Mouse (Mus musculus) right cerebral cortex, postnatal 14 days (tissue): Measurements from ENCODE around the gene Iltifb.
"Not testable (repeated sequence)": the region's sequence is repeated elsewhere in the genome, so short reads cannot be mapped to it uniquely, and the experiment has no call there.

ENCODE experiments used
- DNase-seq: peaks from one replicate; pipeline ENCODE4 v3.0.0; 2022

Iltifb gene

DNA sequence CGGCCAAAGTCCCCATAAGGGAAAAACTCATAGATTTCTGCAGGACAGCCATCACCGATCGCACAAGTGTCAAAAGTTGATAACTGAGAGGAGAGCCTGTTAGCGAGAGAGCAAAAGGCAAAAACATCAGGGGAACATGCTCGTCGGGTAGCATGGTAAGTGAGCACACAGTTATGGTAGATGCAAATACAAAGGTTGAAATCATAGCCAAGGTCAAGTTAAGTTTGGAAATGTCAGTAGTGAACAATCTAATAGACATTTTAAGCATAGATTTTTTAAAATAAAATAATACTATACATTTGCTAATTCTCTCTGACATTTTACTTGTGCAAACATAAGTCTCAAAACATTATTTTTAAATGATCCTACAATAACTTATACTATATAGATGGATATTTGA is at the start of gene Iltifb:
TSS of gene Iltifb (minus strand) at position 101 of the 400 bp plus-strand sequence.
- DNase-seq = no peak

GRCm38 (mm10) chr10:118343155-118343554 is 48.3 kb upstream of the Iltifb start, which contains the start of gene Gm9046:
TSS of gene Gm9046 (minus strand) at chr10:118343255.
- DNase-seq = not testable (repeated sequence)

DNA sequence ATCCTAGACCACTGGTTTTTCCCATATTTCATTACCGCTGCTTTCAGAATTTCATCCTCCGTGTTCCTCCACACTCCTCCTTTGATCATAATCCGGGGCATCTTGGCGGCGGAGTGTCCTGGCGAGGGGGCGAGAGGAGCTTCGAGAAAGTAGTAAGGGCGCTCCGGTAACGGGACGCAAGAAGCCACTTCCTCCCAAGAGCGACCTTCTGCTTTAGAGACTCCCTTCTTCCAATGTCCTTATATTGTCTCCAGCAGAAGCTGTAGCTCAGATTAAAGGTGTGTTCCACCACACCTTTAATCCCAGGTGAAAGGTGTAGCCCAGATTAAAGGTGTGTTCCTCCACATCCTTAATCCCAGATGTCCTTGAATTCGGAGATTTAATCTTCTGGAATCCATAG is 42.9 kb upstream of the Iltifb start, which contains the start of gene Gm9045:
TSS of gene Gm9045 (minus strand) at position 101 of the 400 bp plus-strand sequence.
- not testable (repeated sequence) for DNase-seq

DNA sequence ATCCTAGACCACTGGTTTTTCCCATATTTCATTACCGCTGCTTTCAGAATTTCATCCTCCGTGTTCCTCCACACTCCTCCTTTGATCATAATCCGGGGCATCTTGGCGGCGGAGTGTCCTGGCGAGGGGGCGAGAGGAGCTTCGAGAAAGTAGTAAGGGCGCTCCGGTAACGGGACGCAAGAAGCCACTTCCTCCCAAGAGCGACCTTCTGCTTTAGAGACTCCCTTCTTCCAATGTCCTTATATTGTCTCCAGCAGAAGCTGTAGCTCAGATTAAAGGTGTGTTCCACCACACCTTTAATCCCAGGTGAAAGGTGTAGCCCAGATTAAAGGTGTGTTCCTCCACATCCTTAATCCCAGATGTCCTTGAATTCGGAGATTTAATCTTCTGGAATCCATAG is 37.5 kb upstream of the Iltifb start, which contains the start of gene Gm9044:
TSS of gene Gm9044 (minus strand) at position 101 of the 400 bp plus-strand sequence.
- not testable (repeated sequence) for DNase-seq

GRCm38 (mm10) chr10:118326869-118327268 is 32.0 kb upstream of the Iltifb start, which contains the start of gene Gm9040:
TSS of gene Gm9040 (minus strand) at chr10:118326969.
- not testable (repeated sequence) for DNase-seq

GRCm38 (mm10) chr10:118319024-118319423 is 24.2 kb upstream of the Iltifb start:
- no peak for DNase-seq

- not testable (repeated sequence) for DNase-seq
These were observed 7.3 kb upstream of the Iltifb start for GRCm38 (mm10) chr10:118302133-118302532.

DNA sequence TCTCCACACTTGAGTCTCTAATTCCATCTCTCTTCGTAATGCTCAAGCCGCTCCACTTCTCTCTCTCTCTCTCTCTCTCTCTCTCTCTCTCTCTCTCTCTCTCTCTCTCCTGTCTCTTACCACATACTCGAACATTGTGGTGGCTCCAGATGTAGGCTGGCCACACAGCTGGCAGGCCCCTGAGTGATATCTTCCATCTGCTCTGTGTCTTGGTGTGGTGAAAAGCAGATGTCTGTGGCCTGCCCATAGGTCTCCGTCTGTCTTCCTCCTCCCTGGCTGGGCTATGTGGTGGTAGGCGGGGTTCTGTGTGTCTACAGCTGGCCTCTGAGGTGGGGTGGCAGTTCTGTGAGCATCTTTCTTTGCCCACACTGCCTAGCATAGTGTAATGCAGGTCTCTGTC is 11.8 kb downstream of the Iltifb start:
- DNase-seq = not testable (repeated sequence)

- not testable (repeated sequence) for DNase-seq
These were observed 12.3 kb downstream of the Iltifb start for GRCm38 (mm10) chr10:118282565-118282964.

DNA sequence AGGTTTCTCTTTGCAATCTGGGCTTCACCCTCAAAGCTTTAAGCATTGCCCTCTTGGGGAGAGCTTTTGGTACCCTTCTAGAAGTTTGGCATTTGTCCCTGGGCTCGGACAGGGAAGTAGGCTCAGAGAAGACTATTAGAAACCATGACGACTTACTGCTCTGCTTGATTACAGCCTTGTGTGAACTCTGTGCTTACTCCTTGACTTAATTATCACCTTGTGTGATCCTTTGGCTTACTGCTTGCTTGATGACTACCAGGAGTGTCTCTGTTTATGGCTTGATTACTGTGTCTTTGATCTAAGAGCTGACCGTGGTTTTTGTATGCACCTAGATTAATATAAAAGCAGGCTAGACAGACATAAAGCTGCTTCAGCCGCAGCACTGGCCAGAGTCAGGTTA is 16.8 kb downstream of the Iltifb start:
- DNase-seq = not testable (repeated sequence)

GRCm38 (mm10) chr10:118271416-118271815 is 23.4 kb downstream of the Iltifb start:
- DNase-seq = not testable (repeated sequence)

- DNase-seq = not testable (repeated sequence)
These were observed 26.0 kb downstream of the Iltifb start for GRCm38 (mm10) chr10:118268812-118269211.

GRCm38 (mm10) chr10:118258388-118258787 is 36.5 kb downstream of the Iltifb start, which contains the start of gene Gm32802:
TSS of gene Gm32802 (plus strand) at chr10:118258688.
- not testable (repeated sequence) for DNase-seq

GRCm38 (mm10) chr10:118250852-118251295 is 44.0 kb downstream of the Iltifb start:
- peak; percentile 36 for DNase-seq

DNA sequence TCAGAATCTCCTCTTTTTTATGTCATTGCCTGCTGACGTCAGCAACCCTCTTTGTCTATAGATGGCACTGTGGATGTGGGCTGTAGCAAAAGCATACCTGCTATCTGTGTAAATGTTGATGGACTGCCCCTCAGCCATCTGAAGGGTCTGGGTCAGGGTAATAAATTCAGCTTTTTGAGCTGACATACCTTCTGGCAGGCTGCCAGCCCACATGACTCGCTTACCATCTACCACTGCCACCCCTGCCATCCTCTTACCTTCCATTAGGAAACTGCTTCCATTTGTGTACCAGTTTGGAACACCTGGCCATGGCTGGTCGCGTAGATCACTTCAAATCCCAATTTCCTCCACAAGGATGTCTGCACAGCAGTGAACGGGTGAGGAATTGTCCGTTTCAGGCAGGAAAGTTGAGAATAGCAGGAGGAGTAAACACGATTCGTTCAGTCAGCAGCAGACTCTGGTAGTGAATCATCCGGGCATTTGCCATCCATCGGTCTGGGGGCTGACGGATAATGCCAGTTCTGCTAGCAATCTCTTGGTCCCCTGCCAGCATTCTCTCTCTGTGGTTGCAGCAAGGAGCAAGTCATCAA is 45.7 kb downstream of the Iltifb start:
- peak; percentile 13 for DNase-seq

GRCm38 (mm10) chr10:118240680-118241079 is 54.2 kb downstream of the Iltifb start, which contains the start of gene Gm32717:
TSS of gene Gm32717 (minus strand) at chr10:118240780.
- not testable (repeated sequence) for DNase-seq
